Mouse (Mus musculus) liver, embryonic 12.5 days (tissue): ENCODE measurements around the gene Galnt14. TPM values are rescaled to one million over a fixed set of nuclear protein-coding genes. Genes with fewer than 3 reads are reported as not detected.

Experiments
- ATAC-seq: fragments of 200-750 bp; cut with Nextera tagmentation; 2 replicates; pipeline ENCODE4 v1.8.0; 2017; ENCODE audit warnings: moderate number of reproducible peaks, mild to moderate bottlenecking, moderate library complexity
- H3K27ac ChIP-seq: fragments of 300-500 bp; sonication (generic); 2 replicates; pipeline ENCODE4 v1.5.1; 2016; ENCODE audit warnings: mild to moderate bottlenecking
- H3K27me3 ChIP-seq: fragments of 300-500 bp; sonication (generic); replicated peaks from 2 replicates; pipeline ENCODE4 v1.6.1; 2016; ENCODE audit warnings: mild to moderate bottlenecking, moderate library complexity
- H3K36me3 ChIP-seq: fragments of 300-500 bp; sonication (generic); 2 replicates; pipeline ENCODE4 v1.6.1; 2016; ENCODE audit warnings: mild to moderate bottlenecking, moderate library complexity
- H3K4me1 ChIP-seq: fragments of 300-500 bp; sonication (generic); 2 replicates; pipeline ENCODE4 v1.6.1; 2016
- H3K4me2 ChIP-seq: fragments of 300-500 bp; sonication (generic); 2 replicates; pipeline ENCODE4 v1.6.1; 2016; ENCODE audit warnings: mild to moderate bottlenecking, moderate library complexity
- H3K4me3 ChIP-seq: fragments of 300-500 bp; sonication (generic); 2 replicates; pipeline ENCODE4 v1.5.1; 2016; ENCODE audit warnings: mild to moderate bottlenecking, moderate library complexity
- H3K9ac ChIP-seq: fragments of 300-500 bp; sonication (generic); 2 replicates; pipeline ENCODE4 v1.6.1; 2016; ENCODE audit warnings: mild to moderate bottlenecking, moderate library complexity
- H3K9me3 ChIP-seq: fragments of 300-500 bp; sonication (generic); replicated peaks from 2 replicates; pipeline ENCODE4 v1.6.1; 2016; ENCODE audit warnings: mild to moderate bottlenecking, moderate library complexity
- WGBS: fragments of 180-500 bp; shearing (Covaris S2); methylation state at CpG from one replicate; pipeline ENCODE4 v1.1.7; 2016; ENCODE audit not compliant: insufficient replicate concordance; 5-methylcytosine and 5-hydroxymethylcytosine counted together
- polyA plus RNA-seq: library from polyadenylated mRNA; unstranded; fragments of >200 nt; fragmentation: Nextera tagmentation; extraction: Ambion mirVana; gene quantifications from 2 replicates; pipeline ENCODE4 v1.2.1, GENCODE M21; 2016

The Galnt14 gene
- polyA plus RNA-seq, 1 experiment from 2014 or later: 0.23 TPM

DNA sequence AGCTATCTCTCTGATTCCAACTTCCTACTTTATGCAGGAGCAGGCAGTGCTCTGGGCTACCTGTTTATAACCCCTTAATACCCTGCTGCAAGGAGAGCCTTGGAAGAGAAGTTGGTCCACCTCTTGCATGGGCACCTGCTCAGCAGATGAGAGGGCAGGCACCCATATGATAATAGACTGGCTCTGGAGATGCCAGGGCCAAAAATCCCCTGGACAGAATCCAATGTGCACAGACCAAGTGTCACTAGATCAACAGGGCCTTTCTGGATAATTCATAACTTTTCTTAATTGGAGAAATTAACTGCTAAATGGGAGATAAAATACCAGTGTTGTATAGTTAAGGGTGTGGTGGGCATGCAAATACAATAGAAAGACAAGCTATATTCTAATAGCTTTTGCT lies 6.7 kb downstream of the Galnt14 start:
- peaks cover 9% of the 10 kb centered on the region for H3K27me3 ChIP-seq
- no peak overlapping the region for H3K4me3 ChIP-seq
- no peak overlapping the region for H3K27ac ChIP-seq
- H3K4me1 ChIP-seq: no peaks in the 10 kb centered on the region
- no peak for ATAC-seq
- no peak overlapping the region for H3K4me2 ChIP-seq
- H3K9me3 ChIP-seq: no peaks in the 10 kb centered on the region
- H3K36me3 ChIP-seq: no peaks in the 10 kb centered on the region
- H3K9ac ChIP-seq: no peak overlapping the region

DNA sequence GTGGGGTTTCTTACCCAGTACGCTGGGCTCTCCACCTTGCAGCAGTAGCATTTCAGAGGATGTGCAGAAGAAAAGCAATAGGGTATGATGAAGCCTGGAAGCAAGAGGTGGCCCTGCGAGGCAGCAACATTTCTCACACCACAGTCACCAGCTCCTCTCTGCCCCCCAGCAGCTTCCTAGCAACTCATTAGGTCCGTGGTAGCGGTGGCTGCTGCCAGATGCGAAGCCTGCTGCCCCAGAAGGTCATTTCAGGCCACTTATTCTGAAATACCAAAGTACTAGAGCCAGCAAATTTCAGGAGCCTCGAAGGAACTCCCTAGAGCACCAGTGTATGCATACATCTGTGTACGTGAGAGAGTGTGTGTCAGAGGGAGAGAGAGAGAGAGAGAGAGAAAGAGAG lies 9.2 kb downstream of the Galnt14 start:
- no peak for ATAC-seq
- Histone ChIP-seq H3K27ac (no peak overlapping the region), H3K4me1 (no peaks in the 10 kb centered on the region), H3K4me3 (no peak overlapping the region), H3K27me3 (no peaks in the 10 kb centered on the region), H3K9me3 (no peaks in the 10 kb centered on the region), H3K4me2 (no peak overlapping the region), H3K9ac (no peak overlapping the region), H3K36me3 (no peaks in the 10 kb centered on the region)
- 36% methylated on average over 7 of the region's 7 CpGs for WGBS

DNA sequence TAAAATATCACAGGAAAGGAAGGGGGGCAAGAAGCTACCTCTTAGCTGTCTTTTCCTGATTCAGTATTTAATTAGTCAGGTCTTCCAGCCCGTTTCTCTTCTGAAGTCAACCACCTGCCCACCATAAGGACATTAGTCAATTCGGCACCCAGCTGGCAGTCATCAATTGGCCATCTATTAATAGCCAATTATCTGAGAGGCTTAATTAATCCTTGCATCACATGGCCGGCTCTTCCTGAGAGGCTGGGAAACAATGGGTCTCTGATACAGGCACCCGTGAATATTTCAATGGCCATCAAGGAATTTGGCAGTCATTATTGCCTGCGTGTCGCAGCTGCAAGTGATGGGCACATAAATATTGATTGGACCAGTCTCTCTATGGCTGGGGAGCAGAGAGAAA lies 10.4 kb downstream of the Galnt14 start:
- Histone ChIP-seq H3K4me2 (no peak overlapping the region), H3K27me3 (no peaks in the 10 kb centered on the region), H3K27ac (no peak overlapping the region), H3K9ac (no peak overlapping the region), H3K9me3 (no peaks in the 10 kb centered on the region), H3K4me1 (no peaks in the 10 kb centered on the region), H3K36me3 (no peaks in the 10 kb centered on the region), H3K4me3 (no peak overlapping the region)
- ATAC-seq: no peak
- 48% methylated on average over 6 of the region's 6 CpGs for WGBS

DNA sequence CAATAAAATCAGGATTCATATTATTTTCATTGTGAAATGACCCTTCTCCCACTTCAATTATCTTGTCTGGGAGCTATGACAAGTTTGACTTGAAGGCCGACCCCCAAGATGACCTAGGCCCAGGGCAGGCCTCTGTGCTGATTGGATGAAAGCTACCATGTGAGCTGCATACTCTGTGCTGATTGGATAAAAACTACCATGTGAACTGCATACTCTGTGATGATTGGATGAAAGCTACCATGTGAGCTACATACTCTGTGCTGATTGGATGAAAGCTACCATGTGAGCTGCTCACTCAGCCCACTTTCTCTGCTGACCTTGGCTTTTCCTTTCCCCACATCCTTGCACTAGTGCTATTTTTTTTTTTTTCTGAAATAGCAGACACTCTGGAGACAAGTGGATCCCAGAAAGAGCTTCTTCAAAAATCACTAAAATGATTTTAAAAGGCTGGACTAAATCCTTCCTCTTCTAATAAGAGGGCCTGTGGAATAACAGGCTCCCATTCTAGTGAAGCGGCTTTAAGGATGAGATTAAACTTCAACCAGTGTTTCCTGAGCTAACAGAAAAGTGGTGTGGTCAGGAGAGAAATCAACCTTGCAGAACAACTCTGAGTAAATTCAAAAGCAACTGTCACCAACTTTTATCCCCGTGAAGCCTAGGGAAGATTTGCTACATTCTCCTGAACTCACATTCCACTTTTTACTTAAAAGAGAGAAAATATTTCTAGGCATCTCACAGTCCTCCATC lies 15.9 kb downstream of the Galnt14 start:
- WGBS: 75% methylated on average over 3 of the region's 3 CpGs
- H3K4me2 ChIP-seq: no peak overlapping the region

DNA sequence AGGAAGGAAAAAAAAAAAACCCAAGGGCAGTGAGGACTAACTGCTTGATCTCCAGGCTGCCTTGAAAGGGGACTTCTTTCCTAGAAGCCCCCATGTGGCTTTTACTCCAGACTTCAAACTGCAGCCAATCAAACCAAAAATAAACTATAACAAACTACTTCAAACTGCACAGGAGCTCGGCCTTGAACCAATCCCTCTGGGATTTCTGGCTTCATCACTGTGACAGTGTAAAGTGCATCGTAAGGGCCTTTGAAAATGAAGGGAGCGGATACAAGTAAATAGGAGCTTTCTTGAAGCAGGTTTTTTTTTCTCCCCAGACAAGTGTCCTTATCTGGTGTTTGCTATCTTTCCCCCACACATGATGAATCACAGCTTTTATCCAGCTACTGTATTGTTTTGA lies 22.0 kb downstream of the Galnt14 start:
- WGBS: 66% methylated on average over 3 of the region's 3 CpGs
- H3K27me3 ChIP-seq: no peaks in the 10 kb centered on the region

More for the DNA sequence above, 15.9 kb downstream of the Galnt14 start:
- no peaks in the 10 kb centered on the region for H3K9me3 ChIP-seq
- no peaks in the 10 kb centered on the region for H3K27me3 ChIP-seq
- H3K27ac ChIP-seq: no peak overlapping the region
- no peaks in the 10 kb centered on the region for H3K36me3 ChIP-seq
- H3K4me1 ChIP-seq: no peaks in the 10 kb centered on the region
- H3K4me3 ChIP-seq: no peak overlapping the region
- no peak overlapping the region for H3K9ac ChIP-seq
- ATAC-seq: no peak

DNA sequence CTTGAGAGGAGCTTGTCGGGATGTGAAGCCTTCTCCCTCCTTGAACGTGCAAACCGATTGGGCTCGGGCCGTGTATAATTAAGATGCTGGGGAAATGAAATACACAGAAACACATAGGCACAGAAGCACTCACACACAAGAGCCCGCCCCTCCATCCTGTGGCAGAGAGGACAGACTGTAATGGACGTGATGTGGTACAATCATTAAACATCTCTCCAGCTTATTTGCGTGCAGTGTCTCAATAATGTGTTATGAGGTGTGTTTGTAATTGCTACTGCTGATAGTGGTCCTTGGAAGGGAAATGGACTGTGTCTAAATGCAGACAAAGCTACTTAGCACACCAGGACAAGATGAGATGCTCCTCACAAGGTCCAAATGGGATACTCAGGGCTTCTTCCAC lies 24.0 kb downstream of the Galnt14 start:
- 73% methylated on average over 8 of the region's 8 CpGs for WGBS
- no peak for ATAC-seq

More for the DNA sequence above, 22.0 kb downstream of the Galnt14 start:
- ATAC-seq: no peak
- Histone ChIP-seq H3K4me2 (no peak overlapping the region), H3K9ac (no peak overlapping the region), H3K4me3 (no peak overlapping the region), H3K36me3 (no peaks in the 10 kb centered on the region), H3K4me1 (no peaks in the 10 kb centered on the region), H3K9me3 (no peaks in the 10 kb centered on the region), H3K27ac (no peak overlapping the region)

DNA sequence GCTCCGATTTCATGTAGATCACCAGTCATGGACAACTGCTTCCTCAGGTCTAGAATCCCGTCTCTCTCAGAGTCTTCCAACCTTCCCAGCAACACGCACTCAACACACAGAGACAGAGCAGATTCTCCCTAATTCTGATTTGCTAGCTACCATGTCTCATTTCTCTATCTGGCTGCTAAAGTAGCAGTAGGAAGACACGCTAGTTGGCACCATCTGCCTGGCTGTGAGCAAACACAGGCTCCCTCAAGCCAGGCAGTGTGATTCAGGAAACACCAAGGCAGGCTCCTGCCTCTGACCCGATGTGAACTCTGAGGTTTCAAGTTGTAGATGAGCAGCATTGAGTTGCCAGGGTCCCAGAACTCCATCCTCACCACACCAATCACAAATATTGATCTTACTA lies 25.5 kb downstream of the Galnt14 start:
- no peaks in the 10 kb centered on the region for H3K4me1 ChIP-seq
- 58% methylated on average over 5 of the region's 5 CpGs for WGBS
- H3K9ac ChIP-seq: no peak overlapping the region
- no peak overlapping the region for H3K27ac ChIP-seq
- no peak for ATAC-seq
- H3K4me2 ChIP-seq: no peak overlapping the region
- no peak overlapping the region for H3K4me3 ChIP-seq
- no peaks in the 10 kb centered on the region for H3K36me3 ChIP-seq
- H3K27me3 ChIP-seq: no peaks in the 10 kb centered on the region
- H3K9me3 ChIP-seq: no peaks in the 10 kb centered on the region

More for the DNA sequence above, 24.0 kb downstream of the Galnt14 start:
- no peaks in the 10 kb centered on the region for H3K4me1 ChIP-seq
- H3K4me3 ChIP-seq: no peak overlapping the region
- H3K27ac ChIP-seq: no peak overlapping the region
- no peak overlapping the region for H3K4me2 ChIP-seq
- H3K9me3 ChIP-seq: no peaks in the 10 kb centered on the region
- H3K27me3 ChIP-seq: no peaks in the 10 kb centered on the region
- no peaks in the 10 kb centered on the region for H3K36me3 ChIP-seq
- H3K9ac ChIP-seq: no peak overlapping the region

DNA sequence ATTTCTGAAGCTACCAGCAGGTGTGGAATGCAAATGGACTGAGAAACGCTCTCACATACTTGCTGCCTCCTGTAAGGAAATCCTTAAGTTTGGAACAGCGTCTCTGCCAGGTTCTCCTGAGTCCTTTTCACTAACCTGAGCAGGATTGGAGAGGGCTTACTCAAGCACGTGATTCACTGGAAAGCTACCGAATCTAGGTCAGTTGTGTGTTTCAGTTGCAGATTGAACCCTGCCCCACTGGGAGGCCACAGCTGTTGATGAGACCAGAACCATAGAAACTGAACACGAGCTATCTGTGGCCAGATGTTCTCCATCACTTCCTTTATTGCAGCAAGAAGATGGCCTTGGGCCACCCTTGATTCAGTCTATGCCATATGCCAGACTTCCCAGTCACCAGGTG lies 38.3 kb downstream of the Galnt14 start:
- Histone ChIP-seq H3K9ac (no peak overlapping the region), H3K27me3 (no peaks in the 10 kb centered on the region), H3K4me1 (no peaks in the 10 kb centered on the region), H3K4me3 (no peak overlapping the region), H3K4me2 (no peak overlapping the region), H3K9me3 (no peaks in the 10 kb centered on the region), H3K27ac (no peak overlapping the region), H3K36me3 (no peaks in the 10 kb centered on the region)
- WGBS: 61% methylated on average over 5 of the region's 5 CpGs
- ATAC-seq: no peak

DNA sequence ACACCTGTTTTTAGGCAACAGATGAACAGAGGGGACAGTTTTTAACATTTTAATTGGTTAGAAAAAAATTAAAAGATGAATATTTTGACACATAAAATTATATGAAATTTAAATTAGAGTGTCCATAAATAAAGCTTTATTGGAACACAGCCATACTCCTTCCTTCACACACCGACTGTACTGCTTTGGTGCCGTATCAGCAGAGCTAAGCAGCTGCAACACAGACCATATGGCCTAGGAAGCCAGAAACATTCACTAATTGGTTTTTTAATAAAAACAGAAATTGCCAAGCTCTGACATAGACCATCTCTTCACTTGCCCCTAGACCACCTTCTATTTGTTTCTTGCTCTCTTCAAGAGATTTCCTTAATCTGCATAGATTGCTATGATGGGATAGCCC lies 40.2 kb downstream of the Galnt14 start:
- Histone ChIP-seq H3K4me3 (no peak overlapping the region), H3K27ac (no peak overlapping the region), H3K4me1 (no peaks in the 10 kb centered on the region), H3K9ac (no peak overlapping the region), H3K27me3 (no peaks in the 10 kb centered on the region), H3K4me2 (no peak overlapping the region), H3K9me3 (no peaks in the 10 kb centered on the region), H3K36me3 (no peaks in the 10 kb centered on the region)
- WGBS: 75% methylated on average over 2 of the region's 2 CpGs
- no peak for ATAC-seq

DNA sequence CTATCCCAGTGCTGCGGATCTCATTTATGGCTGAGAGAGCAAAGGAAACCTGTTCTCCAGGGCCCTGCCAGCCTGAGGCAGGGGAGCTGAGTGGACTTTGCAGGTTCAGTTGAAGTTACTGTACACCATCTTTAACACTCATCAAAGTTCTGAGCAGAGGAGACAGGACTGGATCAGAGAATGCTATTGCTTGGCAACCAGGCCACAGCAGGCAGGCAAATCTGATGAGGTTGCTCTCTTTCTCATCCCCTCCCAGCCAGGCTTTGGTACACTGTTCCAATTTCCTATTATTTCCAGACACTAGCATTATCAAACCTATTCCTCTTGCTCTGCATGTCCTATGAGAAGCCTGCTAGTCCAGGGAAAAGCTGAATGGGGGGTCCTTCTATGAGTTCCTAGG lies 41.3 kb downstream of the Galnt14 start:
- Histone ChIP-seq H3K4me2 (no peak overlapping the region), H3K27me3 (no peaks in the 10 kb centered on the region), H3K27ac (no peak overlapping the region), H3K4me1 (no peaks in the 10 kb centered on the region), H3K36me3 (no peaks in the 10 kb centered on the region), H3K4me3 (no peak overlapping the region), H3K9me3 (no peaks in the 10 kb centered on the region), H3K9ac (no peak overlapping the region)
- WGBS: 71% methylated on average over 1 of the region's 1 CpGs
- ATAC-seq: no peak

DNA sequence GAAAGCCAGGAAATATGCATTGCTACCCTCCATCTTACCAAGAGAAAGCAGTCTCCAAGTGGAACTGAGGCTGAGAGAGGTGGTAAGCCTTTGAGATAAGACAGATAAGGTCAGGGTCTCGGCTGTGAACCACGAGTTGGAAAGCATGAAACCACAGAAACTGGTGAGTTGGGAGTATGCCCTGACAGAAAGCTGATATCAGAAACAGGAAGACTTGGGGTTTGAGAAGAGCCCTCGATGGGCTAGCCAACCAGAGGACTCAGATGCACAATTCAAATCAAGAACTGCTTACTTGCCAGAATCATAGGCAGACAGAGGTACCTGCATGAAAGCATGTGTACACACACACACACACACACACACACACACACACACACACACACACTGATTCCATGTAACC lies 47.0 kb downstream of the Galnt14 start:
- Histone ChIP-seq H3K27me3 (peaks cover 3% of the 10 kb centered on the region; the same call in 1 of the 2 replicates), H3K36me3 (no peaks in the 10 kb centered on the region), H3K9ac (no peak overlapping the region), H3K4me1 (no peaks in the 10 kb centered on the region), H3K4me3 (no peak overlapping the region), H3K9me3 (no peaks in the 10 kb centered on the region), H3K27ac (no peak overlapping the region), H3K4me2 (no peak overlapping the region)
- no peak for ATAC-seq
- WGBS: 12% methylated on average over 3 of the region's 3 CpGs

DNA sequence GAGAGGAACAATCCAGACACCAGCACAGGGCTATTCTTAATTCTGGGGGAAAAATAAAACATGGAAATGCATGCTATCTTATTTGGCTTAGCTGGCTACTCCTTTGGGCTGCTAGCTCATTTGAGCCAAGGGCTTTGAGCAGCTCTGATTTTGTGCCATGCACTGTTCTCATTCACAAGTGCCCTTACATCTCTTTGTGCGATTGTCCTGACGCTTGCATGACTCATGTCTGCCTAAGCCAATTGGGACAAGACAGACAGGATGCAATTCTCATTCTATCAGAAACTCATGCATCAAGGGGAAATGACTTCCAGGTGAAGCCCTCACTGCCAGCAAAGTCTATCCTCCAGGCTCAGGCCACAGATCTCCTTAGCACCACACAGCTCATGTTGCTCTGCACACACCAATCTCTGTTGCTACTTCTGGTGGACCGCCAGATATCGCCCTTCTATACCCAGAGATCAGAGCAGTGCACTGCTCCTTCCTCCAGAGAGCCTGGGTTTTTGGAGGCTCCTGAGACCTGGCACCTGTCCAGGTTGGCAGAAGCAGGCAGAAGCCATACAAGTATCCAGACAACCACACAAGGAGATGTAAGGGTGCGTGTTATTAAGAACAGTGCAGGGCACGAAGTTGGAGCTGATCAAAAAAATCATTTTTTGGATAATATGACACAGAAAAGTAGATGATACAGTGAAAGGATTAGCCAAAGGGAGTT lies 51.4 kb downstream of the Galnt14 start:
- Histone ChIP-seq H3K9me3 (no peaks in the 10 kb centered on the region), H3K9ac (no peak overlapping the region), H3K36me3 (no peaks in the 10 kb centered on the region), H3K27me3 (peaks cover 3% of the 10 kb centered on the region; the same call in 1 of the 2 replicates), H3K27ac (no peak overlapping the region), H3K4me1 (no peaks in the 10 kb centered on the region), H3K4me3 (no peak overlapping the region), H3K4me2 (no peak overlapping the region)
- no peak for ATAC-seq
- WGBS: 67% methylated on average over 6 of the region's 6 CpGs
